Mouse (Mus musculus) central nervous system, embryonic 14 days (tissue): ENCODE measurements around the gene Ahsa1. TPM values are rescaled to one million over a fixed set of nuclear protein-coding genes. Genes with fewer than 3 reads are reported as not detected.

ENCODE experiments used
- polyA plus RNA-seq: library from polyadenylated mRNA; depleted of rRNA; stranded (reverse); fragments of >200 nt; gene quantifications from 2 replicates; pipeline ENCODE4 v1.2.3, GENCODE M21; 2012; rRNA removed

Gene Ahsa1
- polyA plus RNA-seq, result 199 and 202 TPM in 2 replicates

GRCm38 (mm10) chr12:87266108-87266826 is at the start of gene Ahsa1, which contains the start of gene Vipas39:
Ahsa1 (plus strand) TSS chr12:87266479.
Vipas39 (minus strand) TSS chr12:87266256.

GRCm38 (mm10) chr12:87238632-87239031 is 27.6 kb upstream of the Ahsa1 start, which contains the start of gene Noxred1:
Noxred1 (minus strand) TSS chr12:87238732.

GRCm38 (mm10) chr12:87299657-87300440 is 33.6 kb downstream of the Ahsa1 start, which contains the start of gene Ism2:
Ism2 (minus strand) TSS chr12:87299705.

Other genes starting within 250 kb of the Ahsa1 start
- gene Tmem63c, start 245.1 kb upstream of the Ahsa1 start, polyA plus RNA-seq, result 14.6 and 14.9 TPM in 2 replicates
- gene Ngb, start 163.9 kb upstream of the Ahsa1 start, polyA plus RNA-seq, result 1.4 and 1.7 TPM in 2 replicates
- 58.5 and 60.3 TPM in 2 replicates for gene Gstz1, start 119.3 kb upstream of the Ahsa1 start, polyA plus RNA-seq
- gene Pomt2, start 118.5 kb upstream of the Ahsa1 start, polyA plus RNA-seq, result 14.7 and 17.4 TPM in 2 replicates
- 1.2 and 1.7 TPM in 2 replicates for gene Samd15, start 66.8 kb upstream of the Ahsa1 start, polyA plus RNA-seq
- 10.1 and 10.5 TPM in 2 replicates for gene Tmed8, start 66.0 kb upstream of the Ahsa1 start, polyA plus RNA-seq
- gene Noxred1, start 27.7 kb upstream of the Ahsa1 start, polyA plus RNA-seq, result 2.4 and 4.0 TPM in 2 replicates
- gene Vipas39, start 223 bp upstream of the Ahsa1 start, polyA plus RNA-seq, result 57.9 and 68.4 TPM in 2 replicates
- gene Ism2, start 33.2 kb downstream of the Ahsa1 start, polyA plus RNA-seq, result 1.0 and 1.1 TPM in 2 replicates
- gene Sptlc2, start 121.9 kb downstream of the Ahsa1 start, polyA plus RNA-seq, result 35.9 and 37.6 TPM in 2 replicates
- 83.3 and 98.6 TPM in 2 replicates for gene Slirp, start 177.4 kb downstream of the Ahsa1 start, polyA plus RNA-seq
- gene Alkbh1, start 177.5 kb downstream of the Ahsa1 start, polyA plus RNA-seq, result 33.1 and 41.4 TPM in 2 replicates
- 51.0 and 56.3 TPM in 2 replicates for gene Snw1, start 205.8 kb downstream of the Ahsa1 start, polyA plus RNA-seq
- gene Gm5788, start 228.2 kb downstream of the Ahsa1 start, polyA plus RNA-seq, result not detected in 2 replicates
- gene Gm8300, start 247.8 kb downstream of the Ahsa1 start, polyA plus RNA-seq, result not detected in 2 replicates